In genomic region chr17:34626773-34627092, GRCm38 (mm10) we compare ENCODE assay signal across 8 mouse cellular contexts. TPM values are rescaled to one million over a fixed set of nuclear protein-coding genes. Genes with fewer than 3 reads are reported as not detected.
DNase-seq lines count a peak whose midpoint lies in the region; ATAC-seq and TF ChIP-seq lines count a peak whose summit lies in the region.

No protein-coding gene starts in this region.

- no peak for TF ChIP-seq POLR2A in olfactory bulb, adult 2 months (IDR thresholded peaks at IDR 0.05; ENCODE audit: insufficient read depth, low read depth, low read length)

- peaks cover 44% of the 10 kb centered on the region for H3K4me1 ChIP-seq in embryonic facial prominence, embryonic 12.5 days
- H3K4me1 ChIP-seq in hindbrain, embryonic 13.5 days (replicated peaks) = peaks cover 54% of the 10 kb centered on the region
- H3K4me1 ChIP-seq in liver, embryonic 16.5 days (ENCODE audit: control insufficient read depth, low read depth, low read length) = peaks cover 35% of the 10 kb centered on the region
- peaks cover 29% of the 10 kb centered on the region for H3K4me1 ChIP-seq in olfactory bulb, adult 2 months (ENCODE audit: control insufficient read depth, insufficient read depth, low read length)

- H3K27me3 ChIP-seq in embryonic facial prominence, embryonic 12.5 days = peaks cover 24% of the 10 kb centered on the region
- H3K27me3 ChIP-seq in hindbrain, embryonic 13.5 days = peaks cover 22% of the 10 kb centered on the region
- peaks cover 42% of the 10 kb centered on the region for H3K27me3 ChIP-seq in liver, embryonic 16.5 days (ENCODE audit: control insufficient read depth, insufficient read depth, low read depth, low read length)

- peak; percentile 8 for ATAC-seq in embryonic facial prominence, embryonic 12.5 days (ENCODE audit: insufficient number of reproducible peaks, insufficient read depth, low FRiP score, low TSS enrichment)
- peak; percentile 43 for ATAC-seq in hindbrain, embryonic 13.5 days (ENCODE audit: low FRiP score)
- ATAC-seq in liver, embryonic 16.5 days (ENCODE audit: low read depth) = peak; percentile 46; the same call in 1 of the 2 replicates

- peak overlapping the region; percentile 78 for H3K4me2 ChIP-seq in embryonic facial prominence, embryonic 12.5 days (replicated peaks)
- H3K4me2 ChIP-seq in hindbrain, embryonic 13.5 days = peak overlapping the region; percentile 91
- H3K4me2 ChIP-seq in liver, embryonic 16.5 days (ENCODE audit: low read depth, low read length) = peak overlapping the region; percentile 74

- peak; percentile 72 for DNase-seq in 3T3-L1 (ENCODE audit: low read depth, low spot score)
- peak; percentile 56 for DNase-seq in CD4-positive helper T cell, adult 2 months (ENCODE audit: low read depth, low spot score)
- DNase-seq in adrenal gland, postnatal 4 days (ENCODE audit: low spot score in 2 of 2) = no peak
- DNase-seq in ovary, postnatal 36 days (ENCODE audit: low spot score) = no peak

- H3K36me3 ChIP-seq in embryonic facial prominence, embryonic 12.5 days = peaks cover 23% of the 10 kb centered on the region
- H3K36me3 ChIP-seq in hindbrain, embryonic 13.5 days = peaks cover 22% of the 10 kb centered on the region
- no peaks in the 10 kb centered on the region; the same call in 1 of the 2 replicates for H3K36me3 ChIP-seq in liver, embryonic 16.5 days (ENCODE audit: control insufficient read depth, insufficient read depth)

- H3K27ac ChIP-seq in embryonic facial prominence, embryonic 12.5 days = peak overlapping the region; percentile 89
- peak overlapping the region; percentile 93 for H3K27ac ChIP-seq in hindbrain, embryonic 13.5 days
- H3K27ac ChIP-seq in liver, embryonic 16.5 days (ENCODE audit: low read length) = peak overlapping the region; percentile 70
- peak overlapping the region; percentile 89 for H3K27ac ChIP-seq in olfactory bulb, adult 2 months (ENCODE audit: insufficient read depth, low read depth, low read length)

- peak overlapping the region; percentile 60 for H3K9ac ChIP-seq in embryonic facial prominence, embryonic 12.5 days
- peak overlapping the region; percentile 83 for H3K9ac ChIP-seq in hindbrain, embryonic 13.5 days
- H3K9ac ChIP-seq in liver, embryonic 16.5 days (ENCODE audit: low read depth, low read length) = peak overlapping the region; percentile 65

- no peaks in the 10 kb centered on the region for H3K9me3 ChIP-seq in embryonic facial prominence, embryonic 12.5 days
- no peaks in the 10 kb centered on the region for H3K9me3 ChIP-seq in hindbrain, embryonic 13.5 days
- no peaks in the 10 kb centered on the region for H3K9me3 ChIP-seq in liver, embryonic 16.5 days (replicated peaks; ENCODE audit: control insufficient read depth, low read length)

- TF ChIP-seq CTCF in olfactory bulb, adult 2 months (IDR thresholded peaks at IDR 0.05; ENCODE audit: insufficient read depth, low read depth, low read length) = 0 out of 2 replicates have a peak, but pooled peaks have one; percentile 3

- H3K4me3 ChIP-seq in embryonic facial prominence, embryonic 12.5 days = peak overlapping the region; percentile 68
- H3K4me3 ChIP-seq in hindbrain, embryonic 13.5 days = peak overlapping the region; percentile 73
- peak overlapping the region; percentile 72 for H3K4me3 ChIP-seq in liver, embryonic 16.5 days (ENCODE audit: low read depth, low read length)
- peak overlapping the region; percentile 89 for H3K4me3 ChIP-seq in olfactory bulb, adult 2 months (ENCODE audit: insufficient read depth, low read depth, low read length)

- under 1% methylated on average over 18 of the region's 18 CpGs for WGBS in embryonic facial prominence, embryonic 12.5 days
- 0% methylated on average over 18 of the region's 18 CpGs for WGBS in hindbrain, embryonic 13.5 days
- 2% methylated on average over 18 of the region's 18 CpGs for WGBS in liver, embryonic 16.5 days (ENCODE audit: insufficient replicate concordance)
- WGBS in olfactory bulb, adult 2 months = 0% methylated on average over 18 of the region's 18 CpGs

RNA-seq across cellular contexts. Expression of gene Ppt2, which starts 1.6 kb away (rescaled TPM):
- polyA plus RNA-seq in embryonic facial prominence, embryonic 12.5 days (2016; fragmentation: Nextera tagmentation; extraction: Ambion mirVana) = 18.0 and 18.8 TPM in 2 replicates
- polyA plus RNA-seq in hindbrain, embryonic 13.5 days (2015; fragmentation: Nextera tagmentation; extraction: Ambion mirVana) = 21.7 and 22.7 TPM in 2 replicates
- 11.4 and 13.8 TPM in 2 replicates for polyA plus RNA-seq in liver, embryonic 16.5 days (2015; fragmentation: Nextera tagmentation; extraction: Ambion mirVana)
- polyA plus RNA-seq in olfactory bulb, adult 2 months (2012; ENCODE audit: insufficient read depth, insufficient read length, low replicate concordance, missing spikeins) = not detected in 2 replicates
- 10 to 100 TPM; 52.6 to 62.3 TPM for total RNA-seq in adrenal gland, postnatal 4 days (2021)

RNA-seq across cellular contexts. Expression of gene Prrt1, which starts 2.6 kb away (rescaled TPM):
- polyA plus RNA-seq in embryonic facial prominence, embryonic 12.5 days (2016; fragmentation: Nextera tagmentation; extraction: Ambion mirVana) = 0.52 and 0.56 TPM in 2 replicates
- 5.5 and 5.6 TPM in 2 replicates for polyA plus RNA-seq in hindbrain, embryonic 13.5 days (2015; fragmentation: Nextera tagmentation; extraction: Ambion mirVana)
- polyA plus RNA-seq in liver, embryonic 16.5 days (2015; fragmentation: Nextera tagmentation; extraction: Ambion mirVana) = not detected in 2 replicates
- polyA plus RNA-seq in olfactory bulb, adult 2 months (2012; ENCODE audit: insufficient read depth, insufficient read length, low replicate concordance, missing spikeins) = not detected in 2 replicates
- 10 to 100 TPM; 10.7 to 11.5 TPM for total RNA-seq in adrenal gland, postnatal 4 days (2021)

RNA-seq across cellular contexts. Expression of gene Egfl8, which starts 11.0 kb away (rescaled TPM):
- 7.0 and 10.1 TPM in 2 replicates for polyA plus RNA-seq in embryonic facial prominence, embryonic 12.5 days (2016; fragmentation: Nextera tagmentation; extraction: Ambion mirVana)
- 11.7 and 12.9 TPM in 2 replicates for polyA plus RNA-seq in hindbrain, embryonic 13.5 days (2015; fragmentation: Nextera tagmentation; extraction: Ambion mirVana)
- 0.33 and 0.51 TPM in 2 replicates for polyA plus RNA-seq in liver, embryonic 16.5 days (2015; fragmentation: Nextera tagmentation; extraction: Ambion mirVana)
- not detected in 2 replicates for polyA plus RNA-seq in olfactory bulb, adult 2 months (2012; ENCODE audit: insufficient read depth, insufficient read length, low replicate concordance, missing spikeins)
- 10 to 100 TPM; 10.8 to 14.2 TPM for total RNA-seq in adrenal gland, postnatal 4 days (2021)

RNA-seq across cellular contexts. Expression of gene Fkbpl, which starts 17.8 kb away (rescaled TPM):
- polyA plus RNA-seq in embryonic facial prominence, embryonic 12.5 days (2016; fragmentation: Nextera tagmentation; extraction: Ambion mirVana) = 16.6 and 16.8 TPM in 2 replicates
- polyA plus RNA-seq in hindbrain, embryonic 13.5 days (2015; fragmentation: Nextera tagmentation; extraction: Ambion mirVana) = 16.9 and 17.6 TPM in 2 replicates
- 3.7 and 4.6 TPM in 2 replicates for polyA plus RNA-seq in liver, embryonic 16.5 days (2015; fragmentation: Nextera tagmentation; extraction: Ambion mirVana)
- polyA plus RNA-seq in olfactory bulb, adult 2 months (2012; ENCODE audit: insufficient read depth, insufficient read length, low replicate concordance, missing spikeins) = not detected in 2 replicates
- total RNA-seq in adrenal gland, postnatal 4 days (2021) = 10 to 100 TPM; 13.2 to 16.3 TPM

RNA-seq across cellular contexts. Expression of gene Atf6b, which starts 20.2 kb away (rescaled TPM):
- polyA plus RNA-seq in embryonic facial prominence, embryonic 12.5 days (2016; fragmentation: Nextera tagmentation; extraction: Ambion mirVana) = 110 TPM in 2 replicates
- 117 and 122 TPM in 2 replicates for polyA plus RNA-seq in hindbrain, embryonic 13.5 days (2015; fragmentation: Nextera tagmentation; extraction: Ambion mirVana)
- 17.7 and 17.8 TPM in 2 replicates for polyA plus RNA-seq in liver, embryonic 16.5 days (2015; fragmentation: Nextera tagmentation; extraction: Ambion mirVana)
- not detected in 2 replicates for polyA plus RNA-seq in olfactory bulb, adult 2 months (2012; ENCODE audit: insufficient read depth, insufficient read length, low replicate concordance, missing spikeins)
- total RNA-seq in adrenal gland, postnatal 4 days (2021) = 10 to 100 TPM; 48.1 to 52.3 TPM

Comparison
In these comparisons a context has a peak if more than half of its experiments do, and no peak if none do; other contexts are left out.
1. DNase-seq: peak in 3T3-L1 (single experiment) and CD4-positive helper T cell, adult 2 months (single experiment); none in adrenal gland, postnatal 4 days (0 of 2) and ovary, postnatal 36 days (single experiment).
2. RNA of gene Ppt2, which starts 1.6 kb away (polyA plus RNA-seq): 21.7 to 22.7 TPM in hindbrain, embryonic 13.5 days, 18.0 to 18.8 TPM in embryonic facial prominence, embryonic 12.5 days and 11.4 to 13.8 TPM in liver, embryonic 16.5 days; not detected in olfactory bulb, adult 2 months; every median in the first group is over 10 times any median in the second.
3. RNA of gene Prrt1, which starts 2.6 kb away (polyA plus RNA-seq): not detected in olfactory bulb, adult 2 months; 5.5 to 5.6 TPM in hindbrain, embryonic 13.5 days, 0.52 to 0.56 TPM in embryonic facial prominence, embryonic 12.5 days and not detected in liver, embryonic 16.5 days; every median in the first group is over 10 times any median in the second.
4. Peak in every context shown above with its lines, with median percentiles within 50 percentile points of each other: ATAC-seq, H3K27ac ChIP-seq, H3K4me2 ChIP-seq, H3K4me3 ChIP-seq and H3K9ac ChIP-seq.